Mouse (Mus musculus) ovary, adult 10 weeks (tissue): Measurements from ENCODE around the gene Ddx28. TPM values are rescaled to one million over a fixed set of nuclear protein-coding genes. Genes with fewer than 3 reads are reported as not detected.

Experiments
- polyA plus RNA-seq: library from polyadenylated mRNA; stranded (reverse); fragments of 350-450 nt; fragmentation: Illumina TruSeq; extraction: RNeasy Lipid Tissue Mini Kit (QIAGEN cat#74804); gene quantifications from one replicate; pipeline ENCODE4 v1.2.3, GENCODE M21; 2014

The Ddx28 gene
- polyA plus RNA-seq = 5.1 TPM

GRCm38 (mm10) chr8:106011643-106011986, at the start of gene Ddx28:
Ddx28 (minus strand) TSS chr8:106011882.

GRCm38 (mm10) chr8:106058731-106059612, 47.3 kb upstream of the Ddx28 start, which contains the start of gene Nfatc3:
Nfatc3 (plus strand) TSS chr8:106058840.

GRCm38 (mm10) chr8:106005875-106006274, 5.8 kb downstream of the Ddx28 start, which contains the start of gene Dpep2nb:
Dpep2nb (minus strand) TSS chr8:106005975.

GRCm38 (mm10) chr8:105990856-105991387, 20.8 kb downstream of the Ddx28 start, which contains the start of gene Dus2:
Dus2 (plus strand) TSS chr8:105991337.

GRCm38 (mm10) chr8:105979325-105979724, 32.4 kb downstream of the Ddx28 start, which contains the start of gene Dpep3:
Dpep3 (minus strand) TSS chr8:105979429.

DNA sequence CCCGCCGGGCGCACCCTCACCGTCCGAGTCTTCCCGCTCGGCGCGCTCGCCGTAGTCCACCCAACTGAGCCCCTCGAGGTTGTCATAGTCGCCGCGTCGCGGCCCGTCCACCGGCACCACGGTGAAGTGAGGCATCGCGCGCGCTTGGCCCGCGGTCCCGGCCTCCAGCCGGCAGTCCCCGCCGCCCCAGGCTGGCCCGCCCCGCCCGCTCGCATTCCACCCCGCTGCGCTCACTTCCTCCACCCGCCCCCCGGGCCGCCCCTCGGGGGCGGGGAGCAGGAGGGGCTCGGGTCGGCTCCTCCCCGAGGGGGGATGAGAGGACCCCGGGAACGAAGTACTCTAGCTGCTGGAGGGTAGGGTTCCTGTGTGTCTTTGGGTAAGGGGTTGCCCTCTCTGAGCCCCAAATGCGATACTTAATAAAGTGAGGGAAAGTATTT, 45.8 kb downstream of the Ddx28 start, which contains the start of gene Slc12a4:
Gene Slc12a4, minus strand, starts transcription at position 193 of the 437 bp plus-strand sequence.

Other genes starting within 250 kb of the Ddx28 start
- gene Ranbp10, start 184.5 kb downstream of the Ddx28 start, polyA plus RNA-seq = 4.8 TPM
- 2.0 TPM for gene Tsnaxip1, start 184.2 kb downstream of the Ddx28 start, polyA plus RNA-seq
- 0.68 TPM for gene Cenpt, start 158.6 kb downstream of the Ddx28 start, polyA plus RNA-seq
- 15.2 TPM for gene Thap11, start 156.8 kb downstream of the Ddx28 start, polyA plus RNA-seq
- gene Nutf2, start 151.3 kb downstream of the Ddx28 start, polyA plus RNA-seq = 94.3 TPM
- 2.3 TPM for gene Edc4, start 131.0 kb downstream of the Ddx28 start, polyA plus RNA-seq
- not detected for gene Nrn1l, start 118.3 kb downstream of the Ddx28 start, polyA plus RNA-seq
- gene Pskh1, start 111.4 kb downstream of the Ddx28 start, polyA plus RNA-seq = 4.3 TPM
- not detected for gene Ctrl, start 78.0 kb downstream of the Ddx28 start, polyA plus RNA-seq
- 0.94 TPM for gene Psmb10, start 73.4 kb downstream of the Ddx28 start, polyA plus RNA-seq
- gene Lcat, start 68.5 kb downstream of the Ddx28 start, polyA plus RNA-seq = not detected
- gene Slc12a4, start 45.8 kb downstream of the Ddx28 start, polyA plus RNA-seq = 3.5 TPM
- not detected for gene Dpep3, start 32.5 kb downstream of the Ddx28 start, polyA plus RNA-seq
- gene Dus2, start 20.5 kb downstream of the Ddx28 start, polyA plus RNA-seq = 2.2 TPM
- gene Dpep2nb, start 5.9 kb downstream of the Ddx28 start, polyA plus RNA-seq = not detected
- 138 TPM for gene Nfatc3, start 47.0 kb upstream of the Ddx28 start, polyA plus RNA-seq
- gene Esrp2, start 125.1 kb upstream of the Ddx28 start, polyA plus RNA-seq = 0.94 TPM
- gene Pla2g15, start 138.5 kb upstream of the Ddx28 start, polyA plus RNA-seq = 13.9 TPM
- gene Slc7a6, start 157.0 kb upstream of the Ddx28 start, polyA plus RNA-seq = 33.8 TPM
- gene Slc7a6os, start 199.1 kb upstream of the Ddx28 start, polyA plus RNA-seq = 34.2 TPM
- 10.6 TPM for gene Prmt7, start 199.1 kb upstream of the Ddx28 start, polyA plus RNA-seq